Mouse (Mus musculus) hematopoietic stem cell, adult 5-6 weeks (primary cell): ENCODE measurements at regions not wholly inside any gene's neighbourhood (a gene's known extent, or its start where the extent isn't known, plus 50 kb on each side); places are given as distances from the start of the nearest gene placed in this dataset.

Experiments used
- ATAC-seq, 2 experiments: fragments of 125-278 bp in 1 of 2; replicated peaks in 1 of 2; 2 replicates each; pipeline ENCODE4 v1.8.0; 2016 to 2017; ENCODE audit warnings: inconsistent platforms in 2 of 2, mild to moderate bottlenecking in 2 of 2, moderate number of reproducible peaks in 2 of 2, low read depth in 1 of 2, moderate TSS enrichment in 1 of 2; ENCODE audit not compliant: low FRiP score in 2 of 2, poor library complexity in 2 of 2, severe bottlenecking in 2 of 2, insufficient read depth in 1 of 2, low TSS enrichment in 1 of 2

- no peak for ATAC-seq
These were observed 90.8 kb downstream of the Rpe65 start for GRCm38 (mm10) chr3:159689743-159690142.

- ATAC-seq: peak; percentile 91 to 96
These were observed 114.9 kb upstream of the Wls start for GRCm38 (mm10) chr3:159724340-159725119.

GRCm38 (mm10) chr3:159732201-159732600 lies 107.3 kb upstream of the Wls start:
- no peak for ATAC-seq

GRCm38 (mm10) chr3:159733141-159733540 lies 106.3 kb upstream of the Wls start:
- no peak for ATAC-seq

GRCm38 (mm10) chr3:159734547-159734946 lies 104.9 kb upstream of the Wls start:
- ATAC-seq: no peak

GRCm38 (mm10) chr3:159736070-159736469 lies 103.4 kb upstream of the Wls start:
- ATAC-seq: no peak

- ATAC-seq: no peak
These were observed 98.7 kb upstream of the Wls start for GRCm38 (mm10) chr3:159740600-159741279.

GRCm38 (mm10) chr3:159741816-159742215 lies 97.7 kb upstream of the Wls start:
- no peak for ATAC-seq

GRCm38 (mm10) chr3:159759740-159760139 lies 79.7 kb upstream of the Wls start:
- ATAC-seq: no peak

GRCm38 (mm10) chr3:159760293-159760692 lies 79.2 kb upstream of the Wls start:
- ATAC-seq: no peak

- ATAC-seq: no peak
These were observed 78.5 kb upstream of the Wls start for GRCm38 (mm10) chr3:159760949-159761348.

- ATAC-seq: no peak
These were observed 57.1 kb upstream of the Wls start for GRCm38 (mm10) chr3:159782222-159782844.

GRCm38 (mm10) chr3:159787776-159788175 lies 51.7 kb upstream of the Wls start:
- no peak for ATAC-seq
